Mouse (Mus musculus) embryonic fibroblast, embryonic 13.5 days (primary cell): ENCODE results near the gene Drp2. TPM values are rescaled to one million over a fixed set of nuclear protein-coding genes. Genes with fewer than 3 reads are reported as not detected.

ENCODE experiments used
- H3K27ac ChIP-seq: 2 replicates; pipeline ENCODE4 v1.5.1; 2012; ENCODE audit warnings: low read length, control low read depth, inconsistent platforms; ENCODE audit not compliant: insufficient read depth
- H3K4me1 ChIP-seq: 2 replicates; pipeline ENCODE4 v1.6.1; 2011; ENCODE audit warnings: low read length; ENCODE audit not compliant: control insufficient read depth, insufficient read depth
- H3K4me3 ChIP-seq: 2 replicates; pipeline ENCODE4 v1.5.1; 2011; ENCODE audit warnings: mild to moderate bottlenecking, control low read depth, low read length; ENCODE audit not compliant: insufficient read depth
- CTCF ChIP-seq: IDR thresholded peaks from 2 replicates; pipeline ENCODE4 v1.5.1; 2011; ENCODE audit warnings: mild to moderate bottlenecking, control low read depth, low read length, moderate library complexity, borderline replicate concordance; ENCODE audit not compliant: insufficient read depth
- POLR2A ChIP-seq: IDR thresholded peaks from 2 replicates; pipeline ENCODE4 v1.6.1; 2011; ENCODE audit warnings: low read depth, mild to moderate bottlenecking, control low read depth, low read length, moderate library complexity
- polyA plus RNA-seq: library from polyadenylated mRNA; stranded (reverse); fragments of >200 nt; gene quantifications from 2 replicates; pipeline ENCODE4 v1.2.4, GENCODE M21; 2011; ENCODE audit warnings: low read depth; ENCODE audit not compliant: missing spikeins, insufficient read length

Gene Drp2
- 2.3 and 5.1 TPM in 2 replicates for polyA plus RNA-seq

- H3K27ac ChIP-seq = no peak within 1 kb of the TSS
- no peak for TF ChIP-seq CTCF
- TF ChIP-seq POLR2A = no peak
- H3K4me3 ChIP-seq = peak within 1 kb of the TSS; percentile 33
- H3K4me1 ChIP-seq = no peaks in the 10 kb centered on the region
Observed at GRCm38 (mm10) chrX:134403863-134404583, at the start of gene Drp2. Gene Drp2, plus strand, starts transcription at chrX:134404551.

GRCm38 (mm10) chrX:134359336-134359735, 45.0 kb upstream of the Drp2 start:
- TF ChIP-seq CTCF (no peak), POLR2A (no peak)
- Histone ChIP-seq H3K27ac (no peak overlapping the region), H3K4me1 (no peaks in the 10 kb centered on the region), H3K4me3 (no peak overlapping the region)

- Histone ChIP-seq H3K4me1 (no peaks in the 10 kb centered on the region), H3K27ac (no peak overlapping the region), H3K4me3 (no peak overlapping the region)
- TF ChIP-seq CTCF (no peak), POLR2A (no peak)
Observed at GRCm38 (mm10) chrX:134362156-134362555, 42.2 kb upstream of the Drp2 start.

DNA sequence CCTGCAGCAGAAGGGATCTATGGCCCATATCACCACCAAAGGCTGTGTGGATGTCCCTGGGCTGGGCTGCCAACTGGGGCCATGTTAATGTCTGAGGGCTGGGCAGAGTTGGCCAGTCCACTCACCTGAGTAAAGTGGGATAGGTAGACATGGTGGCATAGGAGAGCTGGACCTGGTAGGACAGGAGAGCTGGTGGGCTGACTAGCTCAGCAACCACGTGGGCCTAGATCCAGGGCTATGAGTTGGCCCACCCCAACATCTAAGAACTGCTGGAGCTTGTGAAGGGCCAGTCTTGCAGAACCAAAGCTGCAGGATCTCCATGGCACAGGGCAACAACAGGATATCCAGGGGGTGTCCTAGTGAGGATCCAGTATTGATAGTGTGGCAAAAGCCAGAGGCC, 38.9 kb upstream of the Drp2 start:
- Histone ChIP-seq H3K27ac (no peak overlapping the region), H3K4me3 (no peak overlapping the region)
- TF ChIP-seq CTCF (no peak), POLR2A (no peak)

GRCm38 (mm10) chrX:134366547-134366946, 37.8 kb upstream of the Drp2 start:
- H3K4me3 ChIP-seq = no peak overlapping the region
- TF ChIP-seq POLR2A (no peak), CTCF (no peak)
- H3K4me1 ChIP-seq = no peaks in the 10 kb centered on the region
- no peak overlapping the region for H3K27ac ChIP-seq

More for the DNA sequence above, 38.9 kb upstream of the Drp2 start:
- H3K4me1 ChIP-seq = no peaks in the 10 kb centered on the region

DNA sequence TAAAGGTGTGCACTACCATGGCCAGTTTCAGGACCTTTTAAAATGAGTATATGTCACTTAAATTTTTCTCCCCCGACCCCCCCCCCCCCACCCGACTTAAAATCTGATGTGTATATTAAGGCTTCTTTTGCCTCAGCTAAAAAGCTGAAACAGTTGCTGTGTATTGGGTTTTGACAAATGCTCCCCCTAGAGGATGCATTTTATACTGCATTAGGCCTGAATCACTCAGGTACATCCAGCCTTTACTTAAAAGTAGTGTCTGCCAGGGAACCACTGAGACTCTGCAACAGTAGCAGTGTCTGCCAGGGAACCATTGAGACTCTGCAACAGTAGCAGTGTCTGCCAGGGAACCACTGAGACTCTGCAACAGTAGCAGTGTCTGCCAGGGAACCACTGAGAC, 33.1 kb upstream of the Drp2 start:
- TF ChIP-seq CTCF = no peak
- no peak for TF ChIP-seq POLR2A
- no peak overlapping the region for H3K27ac ChIP-seq
- H3K4me3 ChIP-seq = no peak overlapping the region
- no peaks in the 10 kb centered on the region for H3K4me1 ChIP-seq

- H3K27ac ChIP-seq = no peak overlapping the region
- no peak overlapping the region for H3K4me3 ChIP-seq
- H3K4me1 ChIP-seq = no peaks in the 10 kb centered on the region
- TF ChIP-seq CTCF = no peak
- no peak for TF ChIP-seq POLR2A
Observed at GRCm38 (mm10) chrX:134374190-134374589, 30.2 kb upstream of the Drp2 start.

- TF ChIP-seq POLR2A (no peak), CTCF (no peak)
- Histone ChIP-seq H3K4me1 (no peaks in the 10 kb centered on the region), H3K4me3 (no peak overlapping the region), H3K27ac (no peak overlapping the region)
Observed at GRCm38 (mm10) chrX:134384896-134385295, 19.5 kb upstream of the Drp2 start.

GRCm38 (mm10) chrX:134398972-134399371, 5.4 kb upstream of the Drp2 start:
- no peak overlapping the region for H3K27ac ChIP-seq
- no peak overlapping the region for H3K4me3 ChIP-seq
- no peak for TF ChIP-seq CTCF
- H3K4me1 ChIP-seq = no peaks in the 10 kb centered on the region

GRCm38 (mm10) chrX:134404584-134404955, 219 bp downstream of the Drp2 start:
- Histone ChIP-seq H3K4me3 (peak overlapping the region; percentile 33), H3K27ac (no peak overlapping the region), H3K4me1 (no peaks in the 10 kb centered on the region)
- 0 out of 2 replicates have a peak, but pooled peaks have one; percentile 24 for TF ChIP-seq POLR2A
- TF ChIP-seq CTCF = no peak
